Mouse (Mus musculus) myocyte (in vitro differentiated cells): Measurements from ENCODE around the gene Itsn1.

ENCODE experiments used
- POLR2A ChIP-seq: IDR thresholded peaks from one replicate; pipeline ENCODE4 v1.6.1; 2011; ENCODE audit warnings: low read depth, mild to moderate bottlenecking, control low read depth, moderate library complexity; ENCODE audit not compliant: insufficient read length
- USF1 ChIP-seq: IDR thresholded peaks from one replicate; pipeline ENCODE4 v1.6.1; 2011; ENCODE audit warnings: low read depth, mild to moderate bottlenecking, control low read depth, moderate library complexity

DNA sequence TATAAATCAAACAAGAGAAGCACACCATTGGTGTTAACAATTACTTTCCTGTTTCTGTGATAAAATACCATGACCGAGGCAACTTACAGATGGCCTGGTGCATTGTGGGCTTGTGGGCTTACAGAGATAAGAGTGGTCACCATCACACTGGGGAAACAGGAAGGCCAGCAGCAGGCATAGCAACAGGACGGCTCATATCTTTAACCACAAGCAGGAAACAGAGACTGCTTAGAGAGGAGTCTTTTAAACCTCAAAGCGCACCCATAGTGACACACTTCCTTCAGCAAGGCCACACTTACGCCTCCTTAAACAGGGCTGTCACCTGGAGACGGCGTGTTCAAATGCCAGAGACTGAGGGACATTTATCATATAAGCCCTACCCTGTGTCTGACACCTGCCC is 60.6 kb downstream of the Itsn1 start:
- TF ChIP-seq POLR2A (no peak), USF1 (no peak)
